Mouse (Mus musculus): ENCODE results near the gene Ranbp10. TPM values are rescaled to one million over a fixed set of nuclear protein-coding genes. Genes with fewer than 3 reads are reported as not detected.
A peak's percentile ranks its signal among the peaks of the same experiment; 100 is the strongest.
"Not testable (repeated sequence)": the region's sequence is repeated elsewhere in the genome, so short reads cannot be mapped to it uniquely, and the experiment has no call there.

Gene Ranbp10
- polyA plus RNA-seq, 1 experiment from 2014 or later: 10.9 TPM

- H3K36me3 ChIP-seq (ENCODE audit: insufficient read depth, low read length): 0 out of 2 replicates have a peak, but pooled peaks cover 5% of the 10 kb centered on the region
- DNase-seq (ENCODE audit: low spot score) (no peak), ATAC-seq (no peak)
- H3K27me3 ChIP-seq (replicated peaks; ENCODE audit: insufficient read depth, low read length): no peaks in the 10 kb centered on the region
- TF ChIP-seq EP300 (IDR thresholded peaks at IDR 0.05) (no peak), CTCF (IDR thresholded peaks at IDR 0.05) (no peak)
- H3K4me1 ChIP-seq (ENCODE audit: insufficient read depth, low read depth, low read length): no peaks in the 10 kb centered on the region
- no peak overlapping the region for H3K9ac ChIP-seq (replicated peaks; ENCODE audit: low read depth)
- no peak overlapping the region for H3K4me3 ChIP-seq (ENCODE audit: low read depth, low read length)
- H3K27ac ChIP-seq (ENCODE audit: low read length): no peak overlapping the region
- no peak overlapping the region for H3K4me2 ChIP-seq (replicated peaks; ENCODE audit: low read depth, low read length)
- H3K9me3 ChIP-seq (ENCODE audit: low read length): no peaks in the 10 kb centered on the region
- 88% methylated on average over 5 of the region's 5 CpGs for WGBS
These were observed 12.1 kb upstream of the Ranbp10 start for GRCm38 (mm10) chr8:105839209-105839608.

- Histone ChIP-seq H3K9me3 (ENCODE audit: low read length) (no peaks in the 10 kb centered on the region), H3K27ac (ENCODE audit: low read length) (no peak overlapping the region), H3K4me2 (replicated peaks; ENCODE audit: low read depth, low read length) (no peak overlapping the region), H3K36me3 (ENCODE audit: insufficient read depth, low read length) (no peaks in the 10 kb centered on the region), H3K4me3 (ENCODE audit: low read depth, low read length) (no peak overlapping the region), H3K4me1 (ENCODE audit: insufficient read depth, low read depth, low read length) (no peaks in the 10 kb centered on the region), H3K27me3 (replicated peaks; ENCODE audit: insufficient read depth, low read length) (no peaks in the 10 kb centered on the region), H3K9ac (replicated peaks; ENCODE audit: low read depth) (no peak overlapping the region)
- DNase-seq (ENCODE audit: low spot score): no peak
- TF ChIP-seq EP300 (IDR thresholded peaks at IDR 0.05): no peak
- no peak for TF ChIP-seq CTCF (IDR thresholded peaks at IDR 0.05)
- no peak for ATAC-seq
- 80% methylated on average over 6 of the region's 6 CpGs for WGBS
These were observed 9.8 kb upstream of the Ranbp10 start for GRCm38 (mm10) chr8:105836991-105837390.

- Histone ChIP-seq H3K4me1 (ENCODE audit: insufficient read depth, low read depth, low read length) (no peaks in the 10 kb centered on the region), H3K27ac (ENCODE audit: low read length) (no peak overlapping the region), H3K9ac (replicated peaks; ENCODE audit: low read depth) (no peak overlapping the region), H3K27me3 (replicated peaks; ENCODE audit: insufficient read depth, low read length) (no peaks in the 10 kb centered on the region), H3K4me3 (ENCODE audit: low read depth, low read length) (no peak overlapping the region), H3K4me2 (replicated peaks; ENCODE audit: low read depth, low read length) (no peak overlapping the region), H3K9me3 (ENCODE audit: low read length) (no peaks in the 10 kb centered on the region), H3K36me3 (ENCODE audit: insufficient read depth, low read length) (no peaks in the 10 kb centered on the region)
- peak; percentile 67 for ATAC-seq
- TF ChIP-seq EP300 (IDR thresholded peaks at IDR 0.05) (no peak), CTCF (IDR thresholded peaks at IDR 0.05) (peak; percentile 75)
- 22% methylated on average over 11 of the region's 11 CpGs for WGBS
- DNase-seq (ENCODE audit: low spot score): peak; percentile 67
These were observed 8.2 kb upstream of the Ranbp10 start for GRCm38 (mm10) chr8:105835318-105835717.

- not testable (repeated sequence) for ATAC-seq; H3K9me3 ChIP-seq (ENCODE audit: low read length); H3K9ac ChIP-seq (replicated peaks; ENCODE audit: low read depth); DNase-seq (ENCODE audit: low spot score); H3K27me3 ChIP-seq (replicated peaks; ENCODE audit: insufficient read depth, low read length); H3K27ac ChIP-seq (ENCODE audit: low read length); H3K4me2 ChIP-seq (replicated peaks; ENCODE audit: low read depth, low read length); H3K4me3 ChIP-seq (ENCODE audit: low read depth, low read length); H3K4me1 ChIP-seq (ENCODE audit: insufficient read depth, low read depth, low read length); H3K36me3 ChIP-seq (ENCODE audit: insufficient read depth, low read length)
- 78% methylated on average over 2 of the region's 2 CpGs for WGBS
These were observed 6.6 kb upstream of the Ranbp10 start for GRCm38 (mm10) chr8:105833740-105834139.

- H3K4me2 ChIP-seq (replicated peaks; ENCODE audit: low read depth, low read length): peak overlapping the region; percentile 80
- H3K27me3 ChIP-seq (replicated peaks; ENCODE audit: insufficient read depth, low read length): no peaks in the 10 kb centered on the region
- no peak for ATAC-seq
- peaks cover 10% of the 10 kb centered on the region for H3K36me3 ChIP-seq (ENCODE audit: insufficient read depth, low read length)
- peak overlapping the region; percentile 82 for H3K27ac ChIP-seq (ENCODE audit: low read length)
- DNase-seq (ENCODE audit: low spot score): peak; percentile 18
- H3K9ac ChIP-seq (replicated peaks; ENCODE audit: low read depth): peak overlapping the region; percentile 94
- WGBS: 2% methylated on average over 4 of the region's 4 CpGs
- H3K4me1 ChIP-seq (ENCODE audit: insufficient read depth, low read depth, low read length): peaks cover 13% of the 10 kb centered on the region
- no peak for TF ChIP-seq CTCF (IDR thresholded peaks at IDR 0.05)
- no peak for TF ChIP-seq EP300 (IDR thresholded peaks at IDR 0.05)
- no peaks in the 10 kb centered on the region for H3K9me3 ChIP-seq (ENCODE audit: low read length)
- peak overlapping the region; percentile 96 for H3K4me3 ChIP-seq (ENCODE audit: low read depth, low read length)
These were observed 771 bp downstream of the Ranbp10 start for GRCm38 (mm10) chr8:105826379-105826778.

- Histone ChIP-seq H3K9ac (replicated peaks; ENCODE audit: low read depth) (no peak overlapping the region), H3K4me1 (ENCODE audit: insufficient read depth, low read depth, low read length) (peaks cover 13% of the 10 kb centered on the region), H3K27ac (ENCODE audit: low read length) (no peak overlapping the region), H3K27me3 (replicated peaks; ENCODE audit: insufficient read depth, low read length) (no peaks in the 10 kb centered on the region), H3K4me2 (replicated peaks; ENCODE audit: low read depth, low read length) (peak overlapping the region; percentile 80; the same call in 1 of the 2 replicates), H3K36me3 (ENCODE audit: insufficient read depth, low read length) (peaks cover 10% of the 10 kb centered on the region), H3K9me3 (ENCODE audit: low read length) (no peaks in the 10 kb centered on the region), H3K4me3 (ENCODE audit: low read depth, low read length) (peak overlapping the region; percentile 96; the same call in 1 of the 2 replicates)
- DNase-seq (ENCODE audit: low spot score) (no peak), ATAC-seq (no peak)
- TF ChIP-seq EP300 (IDR thresholded peaks at IDR 0.05): no peak
- TF ChIP-seq CTCF (IDR thresholded peaks at IDR 0.05): no peak
- 69% methylated on average over 4 of the region's 4 CpGs for WGBS
These were observed 1.6 kb downstream of the Ranbp10 start for GRCm38 (mm10) chr8:105825506-105825905.

GRCm38 (mm10) chr8:105820925-105821324, 6.2 kb downstream of the Ranbp10 start:
- WGBS: 79% methylated on average over 1 of the region's 1 CpGs
- Histone ChIP-seq H3K36me3 (ENCODE audit: insufficient read depth, low read length) (peaks cover 10% of the 10 kb centered on the region), H3K9me3 (ENCODE audit: low read length) (no peaks in the 10 kb centered on the region), H3K27me3 (replicated peaks; ENCODE audit: insufficient read depth, low read length) (no peaks in the 10 kb centered on the region), H3K27ac (ENCODE audit: low read length) (no peak overlapping the region), H3K4me3 (ENCODE audit: low read depth, low read length) (no peak overlapping the region), H3K4me1 (ENCODE audit: insufficient read depth, low read depth, low read length) (peaks cover 3% of the 10 kb centered on the region), H3K4me2 (replicated peaks; ENCODE audit: low read depth, low read length) (no peak overlapping the region), H3K9ac (replicated peaks; ENCODE audit: low read depth) (no peak overlapping the region)
- ATAC-seq (peak; percentile 74), DNase-seq (ENCODE audit: low spot score) (no peak)
- no peak for TF ChIP-seq EP300 (IDR thresholded peaks at IDR 0.05)
- TF ChIP-seq CTCF (IDR thresholded peaks at IDR 0.05): no peak
